Mouse (Mus musculus) heart, adult 2 months (tissue): ENCODE results near the gene Farsb.

Experiments
- CTCF ChIP-seq: fragments of 200-600 bp; IDR thresholded peaks from 2 replicates; pipeline ENCODE4 v1.8.1; 2022; ENCODE audit warnings: antibody characterized with exemption, mild to moderate bottlenecking, moderate library complexity
- EP300 ChIP-seq: fragments of 200-500 bp; IDR thresholded peaks from 2 replicates; pipeline ENCODE4 v1.6.1; 2011; ENCODE audit warnings: low read depth, low read length, control low read depth; ENCODE audit not compliant: insufficient read depth
- POLR2A ChIP-seq: fragments of 200-500 bp; IDR thresholded peaks from 2 replicates; pipeline ENCODE4 v1.6.1; 2011; ENCODE audit warnings: mild to moderate bottlenecking, low read depth, low read length, control low read depth; ENCODE audit not compliant: insufficient read depth

DNA sequence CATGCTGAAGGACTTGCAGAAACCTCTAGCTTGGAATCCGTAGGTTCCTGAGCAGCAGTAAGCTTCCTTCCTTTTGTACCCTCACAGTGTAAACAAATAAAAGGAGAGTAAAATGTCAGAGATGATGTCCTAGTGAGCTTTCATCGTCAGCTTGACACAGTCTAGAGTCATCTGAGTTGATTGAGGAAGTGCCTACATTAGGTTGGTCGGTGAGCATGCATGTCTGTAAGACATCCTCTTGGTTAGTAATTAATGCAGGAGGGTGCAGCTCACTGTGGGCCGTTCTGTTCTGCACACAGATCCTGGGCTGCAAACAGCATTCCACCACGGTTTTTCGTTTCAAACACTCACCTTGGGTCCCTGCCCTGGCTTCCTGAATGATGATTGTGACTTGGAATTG is 118.6 kb downstream of the Farsb start:
- no peak for TF ChIP-seq POLR2A
- TF ChIP-seq CTCF: no peak
- no peak for TF ChIP-seq EP300
